10 mouse cellular contexts compared by ENCODE assay signal in genomic region chr19:46706540-46707295, GRCm38 (mm10). TPM values are rescaled to one million over a fixed set of nuclear protein-coding genes. Genes with fewer than 3 reads are reported as not detected.
DNase-seq lines count a peak whose midpoint lies in the region; ATAC-seq and TF ChIP-seq lines count a peak whose summit lies in the region.
"Had no signal": no experiment of that assay in that cellular context is flagged by ENCODE, and none has a peak within 500 bp of the region (broad histone marks: within the 10 kb centered on the region; RNA-seq: fewer than 3 reads in every experiment).

No protein-coding gene starts in this region.

- H3K9ac ChIP-seq in liver, adult 2 months (ENCODE audit: low read depth, low read length): peak overlapping the region; percentile 77
- H3K9ac ChIP-seq in forebrain, postnatal 0 days: no peak overlapping the region
- H3K9ac ChIP-seq in neural tube, embryonic 13.5 days: no peak overlapping the region

- H3K79me2 ChIP-seq in liver, adult 2 months (ENCODE audit: control insufficient read depth, insufficient read depth, low read length): no peaks in the 10 kb centered on the region

- peaks cover 17% of the 10 kb centered on the region; the same call in 1 of the 2 replicates for H3K4me1 ChIP-seq in liver, adult 2 months (ENCODE audit: control insufficient read depth, insufficient read depth, low read length)
- H3K4me1 ChIP-seq in forebrain, postnatal 0 days (ENCODE audit: insufficient read depth): no peaks in the 10 kb centered on the region
- peaks cover 17% of the 10 kb centered on the region for H3K4me1 ChIP-seq in limb, embryonic 10.5 days
- H3K4me1 ChIP-seq in neural tube, embryonic 13.5 days (replicated peaks): peaks cover 12% of the 10 kb centered on the region

- H3K4me2 ChIP-seq in forebrain, postnatal 0 days (ENCODE audit: low read depth): 0 out of 2 replicates have a peak overlapping the region, but pooled peaks have one; percentile 54
- peak overlapping the region; percentile 62 for H3K4me2 ChIP-seq in neural tube, embryonic 13.5 days

- WGBS in liver, adult 2 months: 26% methylated on average over 9 of the region's 9 CpGs
- WGBS in forebrain, postnatal 0 days: 82% methylated on average over 9 of the region's 9 CpGs
- WGBS in limb, embryonic 10.5 days: 84% methylated on average over 9 of the region's 9 CpGs
- WGBS in neural tube, embryonic 13.5 days: 79% methylated on average over 9 of the region's 9 CpGs

- H3K27ac ChIP-seq in liver, adult 2 months (replicated peaks; ENCODE audit: insufficient read depth, low read depth, low read length): peak overlapping the region; percentile 66
- H3K27ac ChIP-seq in forebrain, postnatal 0 days (ENCODE audit: low read depth, low read length): no peak overlapping the region
- H3K27ac ChIP-seq in limb, embryonic 10.5 days: peak overlapping the region; percentile 88
- H3K27ac ChIP-seq in neural tube, embryonic 13.5 days (replicated peaks): no peak overlapping the region

- H3K27me3 ChIP-seq in liver, adult 2 months (ENCODE audit: control insufficient read depth, insufficient read depth, low read length): no peaks in the 10 kb centered on the region
- H3K27me3 ChIP-seq in forebrain, postnatal 0 days (ENCODE audit: insufficient read depth, low read length): no peaks in the 10 kb centered on the region
- H3K27me3 ChIP-seq in limb, embryonic 10.5 days (ENCODE audit: low read depth, poor library complexity, severe bottlenecking): peaks cover 9% of the 10 kb centered on the region; the same call in 1 of the 2 replicates
- H3K27me3 ChIP-seq in neural tube, embryonic 13.5 days: 0 out of 2 replicates have a peak, but pooled peaks cover 3% of the 10 kb centered on the region

- H3K9me3 ChIP-seq in forebrain, postnatal 0 days (ENCODE audit: low read length): no peaks in the 10 kb centered on the region
- H3K9me3 ChIP-seq in limb, embryonic 10.5 days (replicated peaks): no peaks in the 10 kb centered on the region
- H3K9me3 ChIP-seq in neural tube, embryonic 13.5 days: no peaks in the 10 kb centered on the region

- DNase-seq in liver, adult 2 months (ENCODE audit: extremely low read depth, low read depth, low spot score): peak; percentile 90
- DNase-seq in liver: no peak
- no peak for DNase-seq in forebrain, postnatal 0 days
- DNase-seq in limb, embryonic 10.5 days (ENCODE audit: low spot score): no peak
- DNase-seq in cerebellum, adult 9-11 months: no peak

- ATAC-seq in forebrain, postnatal 0 days: no peak
- ATAC-seq in neural tube, embryonic 13.5 days (ENCODE audit: low read depth): no peak
- ATAC-seq in frontal cortex, adult (ENCODE audit: low TSS enrichment): no peak
- ATAC-seq in CD4-positive, CD25-positive, alpha-beta regulatory T cell, adult 4 months: no peak
- ATAC-seq: Patski had no signal

- H3K4me3 ChIP-seq in liver, adult 2 months (ENCODE audit: insufficient read depth, low read depth, low read length): no peak overlapping the region
- H3K4me3 ChIP-seq in forebrain, postnatal 0 days (ENCODE audit: low read depth, low read length): 0 out of 2 replicates have a peak overlapping the region, but pooled peaks have one; percentile 34
- peak overlapping the region; percentile 72 for H3K4me3 ChIP-seq in limb, embryonic 10.5 days
- H3K4me3 ChIP-seq in neural tube, embryonic 13.5 days: peak overlapping the region; percentile 47

- no peak for TF ChIP-seq CTCF in liver, adult 2 months (IDR thresholded peaks at IDR 0.05; ENCODE audit: low read depth, low read length)
- no peak for TF ChIP-seq CTCF in forebrain, postnatal 0 days (IDR thresholded peaks at IDR 0.05; ENCODE audit: low read depth)

- H3K36me3 ChIP-seq in liver, adult 2 months (ENCODE audit: control insufficient read depth, insufficient read depth, low read length): peaks cover 11% of the 10 kb centered on the region
- no peaks in the 10 kb centered on the region for H3K36me3 ChIP-seq in forebrain, postnatal 0 days (ENCODE audit: insufficient read depth)
- peaks cover 12% of the 10 kb centered on the region for H3K36me3 ChIP-seq in limb, embryonic 10.5 days
- H3K36me3 ChIP-seq in neural tube, embryonic 13.5 days: peaks cover 6% of the 10 kb centered on the region; the same call in 1 of the 2 replicates

- TF ChIP-seq POLR2A in liver, adult 2 months (IDR thresholded peaks at IDR 0.05; ENCODE audit: extremely low read depth, insufficient read depth, low read length): no peak

RNA-seq across cellular contexts. Expression of gene As3mt, which starts 0.5 kb away (rescaled TPM):
- 57.8 and 67.9 TPM in 2 replicates for total RNA-seq in liver, adult 2 months (2014; rRNA removed)
- polyA plus RNA-seq in liver, adult 2 months (2012; rRNA removed): 19.3 and 29.3 TPM in 2 replicates
- 14.5 and 17.4 TPM in 2 replicates for total RNA-seq in forebrain, postnatal 0 days (2014; rRNA removed)
- polyA plus RNA-seq in forebrain, postnatal 0 days (2015; fragmentation: Nextera tagmentation; extraction: Ambion mirVana): 14.4 and 18.4 TPM in 2 replicates
- polyA plus RNA-seq in limb, embryonic 10.5 days (2016; fragmentation: Nextera tagmentation; extraction: Ambion mirVana): 29.7 and 31.4 TPM in 2 replicates
- polyA plus RNA-seq in neural tube, embryonic 13.5 days (2015; fragmentation: Nextera tagmentation; extraction: Ambion mirVana): 42.3 TPM in 2 replicates
- polyA plus RNA-seq in CD4-positive, CD25-positive, alpha-beta regulatory T cell, adult 4 months (2017; shearing (Covaris generic)): 10 to 100 TPM; 15.1 to 15.2 TPM

RNA-seq across cellular contexts. Expression of gene Borcs7, which starts 17.0 kb away (rescaled TPM):
- 4.8 TPM in 2 replicates for total RNA-seq in liver, adult 2 months (2014; rRNA removed)
- polyA plus RNA-seq in liver, adult 2 months (2012; rRNA removed): 2.9 and 3.9 TPM in 2 replicates
- 14.4 and 15.2 TPM in 2 replicates for total RNA-seq in forebrain, postnatal 0 days (2014; rRNA removed)
- 20.6 and 29.5 TPM in 2 replicates for polyA plus RNA-seq in forebrain, postnatal 0 days (2015; fragmentation: Nextera tagmentation; extraction: Ambion mirVana)
- polyA plus RNA-seq in limb, embryonic 10.5 days (2016; fragmentation: Nextera tagmentation; extraction: Ambion mirVana): 11.0 and 12.7 TPM in 2 replicates
- 19.7 and 21.6 TPM in 2 replicates for polyA plus RNA-seq in neural tube, embryonic 13.5 days (2015; fragmentation: Nextera tagmentation; extraction: Ambion mirVana)
- polyA plus RNA-seq in CD4-positive, CD25-positive, alpha-beta regulatory T cell, adult 4 months (2017; shearing (Covaris generic)): 1 to 10 TPM; 6.8 to 7.4 TPM

RNA-seq across cellular contexts. Expression of gene Cyp17a1, which starts 33.7 kb away (rescaled TPM):
- total RNA-seq in liver, adult 2 months (2014; rRNA removed): 106 and 193 TPM in 2 replicates
- polyA plus RNA-seq in liver, adult 2 months (2012; rRNA removed): 85.1 and 113 TPM in 2 replicates
- 0.08 TPM in 1 of 2 replicates, not detected in the other for total RNA-seq in forebrain, postnatal 0 days (2014; rRNA removed)
- polyA plus RNA-seq in forebrain, postnatal 0 days (2015; fragmentation: Nextera tagmentation; extraction: Ambion mirVana): not detected in 2 replicates
- not detected in 2 replicates for polyA plus RNA-seq in limb, embryonic 10.5 days (2016; fragmentation: Nextera tagmentation; extraction: Ambion mirVana)
- polyA plus RNA-seq in neural tube, embryonic 13.5 days (2015; fragmentation: Nextera tagmentation; extraction: Ambion mirVana): not detected in 2 replicates
- polyA plus RNA-seq in CD4-positive, CD25-positive, alpha-beta regulatory T cell, adult 4 months (2017; shearing (Covaris generic)): not detected
- total RNA-seq: left cerebral cortex, postnatal 25 days had no signal
- polyA plus RNA-seq: Patski had no signal

RNA-seq across cellular contexts. Expression of gene Cnnm2, which starts 54.7 kb away (rescaled TPM):
- total RNA-seq in liver, adult 2 months (2014; rRNA removed): 4.4 and 5.3 TPM in 2 replicates
- 6.3 and 7.1 TPM in 2 replicates for polyA plus RNA-seq in liver, adult 2 months (2012; rRNA removed)
- total RNA-seq in forebrain, postnatal 0 days (2014; rRNA removed): 11.7 and 16.6 TPM in 2 replicates
- 5.2 and 6.2 TPM in 2 replicates for polyA plus RNA-seq in forebrain, postnatal 0 days (2015; fragmentation: Nextera tagmentation; extraction: Ambion mirVana)
- polyA plus RNA-seq in limb, embryonic 10.5 days (2016; fragmentation: Nextera tagmentation; extraction: Ambion mirVana): 1.5 and 1.6 TPM in 2 replicates
- 7.3 and 7.4 TPM in 2 replicates for polyA plus RNA-seq in neural tube, embryonic 13.5 days (2015; fragmentation: Nextera tagmentation; extraction: Ambion mirVana)
- polyA plus RNA-seq in CD4-positive, CD25-positive, alpha-beta regulatory T cell, adult 4 months (2017; shearing (Covaris generic)): under 1 TPM; 0.42 to 0.61 TPM

Comparison
In these comparisons a context has a peak if more than half of its experiments do, and no peak if none do; other contexts are left out.
1. H3K27ac ChIP-seq: peak in liver, adult 2 months (single experiment) and limb, embryonic 10.5 days (single experiment); none in forebrain, postnatal 0 days (single experiment) and neural tube, embryonic 13.5 days (single experiment).
2. RNA of gene Cyp17a1, which starts 33.7 kb away (polyA plus RNA-seq): 85.1 to 113 TPM in liver, adult 2 months; not detected in forebrain, postnatal 0 days, not detected in limb, embryonic 10.5 days, not detected in neural tube, embryonic 13.5 days and not detected in CD4-positive, CD25-positive, alpha-beta regulatory T cell, adult 4 months; every median in the first group is over 10 times any median in the second.